8 mouse cellular contexts compared by ENCODE assay signal in the genomic region with DNA sequence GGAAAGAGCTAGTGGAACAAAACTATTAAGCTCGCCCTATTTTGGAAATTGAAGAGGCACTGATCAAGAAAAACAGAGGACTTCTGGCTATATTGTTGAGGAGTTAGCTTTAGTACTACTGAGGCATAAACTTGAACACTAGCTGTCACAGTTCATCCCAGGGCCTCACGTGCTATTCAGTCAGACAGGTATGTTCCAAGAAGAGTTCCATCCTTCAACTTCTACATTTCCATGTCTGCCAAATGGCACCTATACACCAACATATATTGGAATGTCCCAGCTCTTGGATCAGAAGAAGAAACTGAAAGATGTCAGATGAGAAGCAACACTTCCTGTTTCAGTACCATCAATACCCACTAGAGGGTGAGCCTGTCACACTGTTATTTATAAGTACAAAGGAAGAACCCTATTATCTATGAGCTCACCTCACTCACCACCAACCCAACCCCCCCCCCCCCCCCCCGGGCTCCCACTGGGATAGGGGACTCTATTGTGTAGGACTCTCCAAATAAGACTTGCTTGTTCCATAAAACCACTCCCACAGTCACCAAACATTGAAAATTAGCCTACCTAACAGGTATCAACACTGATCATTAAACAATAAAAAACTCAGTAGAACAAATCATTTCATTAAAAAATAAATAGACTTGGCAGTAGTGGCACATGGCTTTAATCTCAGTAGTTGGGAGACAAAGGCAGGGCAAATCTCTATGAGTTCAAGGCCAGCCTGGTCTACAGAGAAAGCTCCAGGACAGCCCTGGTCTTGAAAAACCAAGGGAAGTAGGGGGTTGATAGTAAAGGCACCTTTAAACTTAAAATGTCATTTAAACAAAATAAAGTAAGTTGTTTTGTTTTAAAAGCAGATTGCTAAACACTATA. TPM values are rescaled to one million over a fixed set of nuclear protein-coding genes. Genes with fewer than 3 reads are reported as not detected.
DNase-seq lines count a peak whose midpoint lies in the region; ATAC-seq and TF ChIP-seq lines count a peak whose summit lies in the region.

No protein-coding gene starts in this region.

- 83% methylated on average over 3 of the region's 3 CpGs for WGBS in limb, embryonic 14.5 days
- 78% methylated on average over 3 of the region's 3 CpGs for WGBS in neural tube, embryonic 12.5 days

- H3K4me1 ChIP-seq in cortical plate, adult 2 months (ENCODE audit: control insufficient read depth, insufficient read depth, low read length) = peaks cover 4% of the 10 kb centered on the region; the same call in 1 of the 2 replicates
- H3K4me1 ChIP-seq in limb, embryonic 14.5 days (ENCODE audit: control insufficient read depth, insufficient read depth, low read length) = no peaks in the 10 kb centered on the region
- H3K4me1 ChIP-seq in neural tube, embryonic 12.5 days = no peaks in the 10 kb centered on the region

- TF ChIP-seq POLR2A in cortical plate, adult 2 months (IDR thresholded peaks at IDR 0.05; ENCODE audit: extremely low read depth, insufficient read depth, low read length) = no peak
- no peak for TF ChIP-seq POLR2A in limb, embryonic 14.5 days (IDR thresholded peaks at IDR 0.05; ENCODE audit: borderline replicate concordance, extremely low read depth, insufficient read depth, insufficient read length)

- peaks cover 73% of the 10 kb centered on the region for H3K36me3 ChIP-seq in limb, embryonic 14.5 days (ENCODE audit: control insufficient read depth, insufficient read depth, low read length)
- peaks cover 62% of the 10 kb centered on the region for H3K36me3 ChIP-seq in neural tube, embryonic 12.5 days

- TF ChIP-seq CTCF in gastrocnemius, adult 2 months (IDR thresholded peaks at IDR 0.05) = peak; percentile 85
- peak; percentile 29; the same call in 1 of the 2 replicates for TF ChIP-seq CTCF in cortical plate, adult 2 months (IDR thresholded peaks at IDR 0.05; ENCODE audit: extremely low read depth, insufficient read depth, low read length)

- no peak overlapping the region for H3K4me3 ChIP-seq in gastrocnemius, adult 2 months
- H3K4me3 ChIP-seq in cortical plate, adult 2 months (ENCODE audit: insufficient read depth, low read length) = no peak overlapping the region
- H3K4me3 ChIP-seq in limb, embryonic 14.5 days (replicated peaks; ENCODE audit: low read length) = no peak overlapping the region
- no peak overlapping the region for H3K4me3 ChIP-seq in neural tube, embryonic 12.5 days

- DNase-seq in gastrocnemius, adult 2 months = no peak
- DNase-seq in gastrocnemius, postnatal 4 days (ENCODE audit: low spot score in 2 of 2) = no peak
- DNase-seq in MEL-GATA-1-ER (ENCODE audit: extremely low read depth, low read depth) = peak; percentile 41
- DNase-seq in heart, postnatal 10 days = peak; percentile 69 to 80
- peak; percentile 55 for DNase-seq in limb, embryonic 14.5 days (ENCODE audit: low spot score)
- no peak for DNase-seq in urinary bladder, adult 18-20 months (ENCODE audit: low spot score in 2 of 2)

- ATAC-seq in limb, embryonic 14.5 days (ENCODE audit: low FRiP score, low read depth) = 0 out of 2 replicates have a peak, but pooled peaks have one; percentile 37
- ATAC-seq in neural tube, embryonic 12.5 days (ENCODE audit: low FRiP score, low read depth) = peak; percentile 68

- no peak overlapping the region for H3K4me2 ChIP-seq in limb, embryonic 14.5 days (replicated peaks; ENCODE audit: low read depth, low read length, severe bottlenecking)
- no peak overlapping the region for H3K4me2 ChIP-seq in neural tube, embryonic 12.5 days (replicated peaks)

- H3K9ac ChIP-seq in limb, embryonic 14.5 days (ENCODE audit: low read depth, low read length, severe bottlenecking) = no peak overlapping the region
- no peak overlapping the region for H3K9ac ChIP-seq in neural tube, embryonic 12.5 days

- H3K27ac ChIP-seq in gastrocnemius, adult 2 months = peak overlapping the region; percentile 68
- H3K27ac ChIP-seq in cortical plate, adult 2 months (ENCODE audit: insufficient read depth, low read length) = no peak overlapping the region
- no peak overlapping the region for H3K27ac ChIP-seq in limb, embryonic 14.5 days (replicated peaks; ENCODE audit: low read depth, low read length)
- no peak overlapping the region for H3K27ac ChIP-seq in neural tube, embryonic 12.5 days

- intact Hi-C loops in gastrocnemius, adult 2 months (cut with DNase I) = loop anchor here (2.0 kb wide), 1 partner anchor 43 kb away; no protein-coding TSS in a partner anchor
- intact Hi-C loops in heart, postnatal 10 days (cut with DNase I) = loop anchor here (2.0 to 10.0 kb wide), 3 partner anchors 33 to 163 kb away; a partner anchor contains a TSS

- no peaks in the 10 kb centered on the region for H3K9me3 ChIP-seq in limb, embryonic 14.5 days (ENCODE audit: control insufficient read depth, low read length)
- no peaks in the 10 kb centered on the region for H3K9me3 ChIP-seq in neural tube, embryonic 12.5 days

- H3K27me3 ChIP-seq in limb, embryonic 14.5 days (ENCODE audit: control insufficient read depth, insufficient read depth, low read length) = no peaks in the 10 kb centered on the region
- no peaks in the 10 kb centered on the region for H3K27me3 ChIP-seq in neural tube, embryonic 12.5 days (replicated peaks)

RNA-seq across cellular contexts. Expression of a gene that starts 32.7 kb away (rescaled TPM):
- total RNA-seq in gastrocnemius, adult 2 months (2021) = 10 to 100 TPM; 25.8 to 35.1 TPM
- 10 to 100 TPM; 89.3 to 97.3 TPM for total RNA-seq in gastrocnemius, postnatal 4 days (2021)
- polyA plus RNA-seq in cortical plate, adult 2 months (2012; rRNA removed) = 42.1 and 42.6 TPM in 2 replicates
- total RNA-seq in heart, postnatal 10 days (2021) = 100 to 1,000 TPM; 126 to 129 TPM
- polyA plus RNA-seq in limb, embryonic 14.5 days (2012; rRNA removed) = 85.0 and 92.1 TPM in 2 replicates
- polyA plus RNA-seq in limb, embryonic 14.5 days (2014; fragmentation: Nextera tagmentation; extraction: Ambion mirVana) = 46.0 and 47.7 TPM in 2 replicates
- 44.3 and 50.4 TPM in 2 replicates for polyA plus RNA-seq in neural tube, embryonic 12.5 days (2016; fragmentation: Nextera tagmentation; extraction: Ambion mirVana)

RNA-seq across cellular contexts. Expression of a gene that starts 41.0 kb away (rescaled TPM):
- total RNA-seq in gastrocnemius, adult 2 months (2021) = not detected
- total RNA-seq in gastrocnemius, postnatal 4 days (2021) = under 1 TPM in 1 of 2 experiments, not detected in 1; 0.08 TPM
- not detected in 2 replicates for polyA plus RNA-seq in cortical plate, adult 2 months (2012; rRNA removed)
- not detected for total RNA-seq in heart, postnatal 10 days (2021)
- polyA plus RNA-seq in limb, embryonic 14.5 days (2012; rRNA removed) = 0.01 TPM in 1 of 2 replicates, not detected in the other
- 0.14 and 0.15 TPM in 2 replicates for polyA plus RNA-seq in limb, embryonic 14.5 days (2014; fragmentation: Nextera tagmentation; extraction: Ambion mirVana)
- 0.27 and 0.43 TPM in 2 replicates for polyA plus RNA-seq in neural tube, embryonic 12.5 days (2016; fragmentation: Nextera tagmentation; extraction: Ambion mirVana)

RNA-seq across cellular contexts. Expression of a gene that starts 52.7 kb away (rescaled TPM):
- 10 to 100 TPM; 10.7 to 16.4 TPM for total RNA-seq in gastrocnemius, adult 2 months (2021)
- total RNA-seq in gastrocnemius, postnatal 4 days (2021) = 10 to 100 TPM; 32.2 to 49.9 TPM
- polyA plus RNA-seq in cortical plate, adult 2 months (2012; rRNA removed) = 50.4 and 53.7 TPM in 2 replicates
- total RNA-seq in heart, postnatal 10 days (2021) = 10 to 100 TPM; 59.9 to 60.8 TPM
- polyA plus RNA-seq in limb, embryonic 14.5 days (2012; rRNA removed) = 224 and 297 TPM in 2 replicates
- polyA plus RNA-seq in limb, embryonic 14.5 days (2014; fragmentation: Nextera tagmentation; extraction: Ambion mirVana) = 274 and 276 TPM in 2 replicates
- 306 and 312 TPM in 2 replicates for polyA plus RNA-seq in neural tube, embryonic 12.5 days (2016; fragmentation: Nextera tagmentation; extraction: Ambion mirVana)

RNA-seq across cellular contexts. Expression of a gene that starts 60.0 kb away (rescaled TPM):
- 1 to 10 TPM; 1.1 to 1.9 TPM for total RNA-seq in gastrocnemius, adult 2 months (2021)
- under 1 TPM; 0.08 to 0.76 TPM for total RNA-seq in gastrocnemius, postnatal 4 days (2021)
- not detected in 2 replicates for polyA plus RNA-seq in cortical plate, adult 2 months (2012; rRNA removed)
- 10 to 100 TPM in 1 of 2 experiments, 1 to 10 TPM in 1; 9.6 to 11.7 TPM for total RNA-seq in heart, postnatal 10 days (2021)
- polyA plus RNA-seq in limb, embryonic 14.5 days (2012; rRNA removed) = not detected in 2 replicates
- polyA plus RNA-seq in limb, embryonic 14.5 days (2014; fragmentation: Nextera tagmentation; extraction: Ambion mirVana) = not detected in 2 replicates
- not detected in 2 replicates for polyA plus RNA-seq in neural tube, embryonic 12.5 days (2016; fragmentation: Nextera tagmentation; extraction: Ambion mirVana)

Comparison
In these comparisons a context has a peak if more than half of its experiments do, and no peak if none do; other contexts are left out.
1. DNase-seq: peak in MEL-GATA-1-ER (single experiment), heart, postnatal 10 days (2 of 2) and limb, embryonic 14.5 days (single experiment); none in gastrocnemius, adult 2 months (single experiment), gastrocnemius, postnatal 4 days (0 of 2) and urinary bladder, adult 18-20 months (0 of 2).